Mouse (Mus musculus) liver, adult 2 months (tissue): ENCODE data around the gene Zfp800.

ENCODE experiments used
- CTCF ChIP-seq: fragments of 200-500 bp; IDR thresholded peaks from 2 replicates; pipeline ENCODE4 v1.5.1; 2011; ENCODE audit warnings: low read depth, low read length, control low read depth
- POLR2A ChIP-seq: fragments of 200-500 bp; IDR thresholded peaks from 2 replicates; pipeline ENCODE4 v1.6.1; 2011; ENCODE audit warnings: low read length, control low read depth; ENCODE audit not compliant: insufficient read depth; ENCODE audit errors: extremely low read depth

GRCm38 (mm10) chr6:28319648-28320270 is 78.0 kb downstream of the Zfp800 start:
- TF ChIP-seq POLR2A (no peak), CTCF (no peak)
